Mouse (Mus musculus) spleen, adult 18-20 months (tissue): ENCODE results near the gene Creb5.

Source experiments
- DNase-seq, 2 experiments: peaks; one replicate each; pipeline ENCODE4 v3.0.0; 2022; ENCODE audit warnings: mixed read lengths in 2 of 2

The Creb5 gene

GRCm38 (mm10) chr6:53603695-53604094 lies 316.6 kb downstream of the Creb5 start:
- DNase-seq = no peak

- no peak for DNase-seq
Measured at GRCm38 (mm10) chr6:53604386-53604785, 317.3 kb downstream of the Creb5 start.

GRCm38 (mm10) chr6:53605184-53605583 lies 318.1 kb downstream of the Creb5 start:
- DNase-seq = no peak

GRCm38 (mm10) chr6:53611451-53611945 lies 324.4 kb downstream of the Creb5 start:
- no peak for DNase-seq

GRCm38 (mm10) chr6:53612681-53613080 lies 325.6 kb downstream of the Creb5 start:
- no peak for DNase-seq

GRCm38 (mm10) chr6:53615440-53616211 lies 328.6 kb downstream of the Creb5 start:
- no peak for DNase-seq

- DNase-seq = no peak
Measured at GRCm38 (mm10) chr6:53618164-53618563, 331.1 kb downstream of the Creb5 start.

GRCm38 (mm10) chr6:53619676-53620075 lies 332.6 kb downstream of the Creb5 start:
- DNase-seq = no peak

- no peak for DNase-seq
Measured at GRCm38 (mm10) chr6:53621295-53621694, 334.2 kb downstream of the Creb5 start.

- no peak for DNase-seq
Measured at GRCm38 (mm10) chr6:53624455-53625276, 337.6 kb downstream of the Creb5 start.

- no peak for DNase-seq
Measured at GRCm38 (mm10) chr6:53626044-53626443, 339.0 kb downstream of the Creb5 start.

GRCm38 (mm10) chr6:53628714-53629113 lies 341.6 kb downstream of the Creb5 start:
- no peak for DNase-seq

GRCm38 (mm10) chr6:53635453-53635852 lies 348.4 kb downstream of the Creb5 start:
- DNase-seq = no peak

- no peak for DNase-seq
Measured at GRCm38 (mm10) chr6:53637356-53638351, 350.6 kb downstream of the Creb5 start.

GRCm38 (mm10) chr6:53641633-53642605 lies 354.8 kb downstream of the Creb5 start:
- no peak for DNase-seq

GRCm38 (mm10) chr6:53642826-53643356 lies 355.8 kb downstream of the Creb5 start:
- DNase-seq = no peak

- no peak for DNase-seq
Measured at GRCm38 (mm10) chr6:53643481-53643880, 356.4 kb downstream of the Creb5 start.

- no peak for DNase-seq
Measured at GRCm38 (mm10) chr6:53644056-53644455, 357.0 kb downstream of the Creb5 start.

GRCm38 (mm10) chr6:53644971-53645370 lies 357.9 kb downstream of the Creb5 start:
- DNase-seq = no peak

- DNase-seq = no peak
Measured at GRCm38 (mm10) chr6:53649782-53650181, 362.7 kb downstream of the Creb5 start.

GRCm38 (mm10) chr6:53652691-53653090 lies 365.6 kb downstream of the Creb5 start:
- DNase-seq = no peak
